Mouse (Mus musculus): ENCODE measurements around the gene Med7. TPM values are rescaled to one million over a fixed set of nuclear protein-coding genes. Genes with fewer than 3 reads are reported as not detected.

The Med7 gene
- 10 to 100 TPM; 39.0 to 46.2 TPM for total RNA-seq (2021)
- long read RNA-seq, experiment 1, transcript Med7-203 (3 exons, 2,547 nt): major isoform, 24 of 40 reads
- long read RNA-seq, experiment 1, partial matches to known transcripts: 0 of 40 reads
- long read RNA-seq, experiment 1, other reads (novel, unspliced or antisense): 9 of 40 reads
- long read RNA-seq, experiment 2, partial matches to known transcripts: 0 of 10 reads
- long read RNA-seq, experiment 2, other reads (novel, unspliced or antisense): 3 of 10 reads

- peak; percentile 94 to 95 for DNase-seq
These were observed at the start of gene Med7 for GRCm38 (mm10) chr11:46436760-46437458. Gene Med7 (plus strand): TSS chr11:46436925.

- DNase-seq: no peak
These were observed 49.7 kb upstream of the Med7 start for GRCm38 (mm10) chr11:46387061-46387460.

GRCm38 (mm10) chr11:46388438-46388837 is 48.3 kb upstream of the Med7 start:
- no peak for DNase-seq

GRCm38 (mm10) chr11:46389336-46390117 is 47.2 kb upstream of the Med7 start, which contains the start of gene Itk:
Gene Itk (minus strand): TSS chr11:46389515.
- no peak for DNase-seq

DNA sequence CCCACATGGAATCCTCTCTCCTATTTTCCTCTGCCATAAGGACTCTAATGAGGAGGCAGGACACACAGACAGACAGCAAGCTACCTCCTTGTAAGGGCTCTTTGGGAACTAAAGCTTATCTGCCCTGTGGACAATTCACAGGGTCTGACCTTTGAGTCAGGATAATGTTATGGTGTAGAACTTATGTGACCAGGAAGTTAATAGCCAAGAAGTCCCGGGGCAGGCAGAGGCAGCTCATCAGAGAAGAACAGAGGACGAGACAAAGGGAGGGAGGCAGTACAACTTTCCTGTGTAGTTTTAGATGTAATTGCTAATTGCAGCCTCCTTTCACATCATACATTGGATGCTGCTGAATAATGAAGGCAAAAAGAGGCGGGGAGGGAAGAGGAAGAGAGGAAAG is 46.1 kb upstream of the Med7 start:
- no peak for DNase-seq

GRCm38 (mm10) chr11:46392890-46393289 is 43.8 kb upstream of the Med7 start:
- no peak for DNase-seq

- DNase-seq: no peak
These were observed 43.3 kb upstream of the Med7 start for GRCm38 (mm10) chr11:46393413-46393812.

DNA sequence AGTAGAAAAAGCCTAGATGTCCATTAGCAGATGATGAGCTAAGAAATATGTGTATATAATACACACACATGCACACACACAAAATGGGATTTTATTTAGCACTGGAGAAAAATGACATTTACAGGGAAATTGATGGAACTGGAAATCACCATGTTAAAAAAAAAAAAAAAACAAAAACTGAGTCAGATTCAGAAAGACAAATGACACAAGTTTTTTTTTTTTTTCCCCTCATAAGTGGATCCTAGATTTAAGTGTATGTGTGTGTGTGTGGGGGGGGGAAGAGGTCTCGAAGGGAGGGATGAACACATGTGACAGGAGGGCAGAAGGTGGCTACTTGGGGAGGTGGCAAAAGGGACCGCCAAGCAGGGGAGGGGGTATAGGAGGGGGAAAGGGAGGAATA is 41.6 kb upstream of the Med7 start:
- no peak for DNase-seq

- DNase-seq: no peak
These were observed 41.0 kb upstream of the Med7 start for GRCm38 (mm10) chr11:46395698-46396097.

DNA sequence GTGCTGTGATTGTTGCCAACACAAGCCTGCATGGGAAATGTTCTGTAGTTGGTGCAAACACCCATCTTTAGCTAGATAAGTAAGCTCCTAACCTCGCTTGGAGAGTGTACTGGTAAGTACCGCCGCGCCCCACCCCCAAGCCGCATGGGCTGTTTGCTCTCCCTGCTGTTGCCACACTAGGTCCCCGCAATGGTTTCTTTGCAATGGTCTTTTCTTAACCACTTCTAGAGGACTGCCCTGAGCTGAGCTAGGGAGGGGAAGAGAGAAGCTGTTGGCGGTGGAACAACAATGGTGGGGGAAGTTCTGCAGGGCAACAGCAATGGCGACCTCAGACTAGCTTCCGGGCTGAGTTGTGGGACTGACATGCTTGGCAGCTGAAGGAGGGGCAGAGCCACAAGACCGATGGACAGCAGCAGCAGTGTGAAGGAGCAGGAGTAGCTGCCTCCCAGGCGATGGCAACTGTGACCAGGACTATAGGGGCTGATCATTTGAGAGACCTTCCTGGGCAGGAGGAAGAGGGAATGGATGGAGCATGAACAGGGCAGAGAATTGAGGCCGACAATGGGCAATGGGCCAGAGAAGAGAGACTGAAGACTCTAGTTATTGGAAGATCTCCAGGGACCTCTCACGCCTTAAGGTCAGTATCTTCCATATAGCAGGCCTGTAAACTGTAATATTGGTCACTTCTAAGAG is 40.4 kb upstream of the Med7 start, which contains the start of gene Fam71b:
Gene Fam71b, plus strand, starts transcription at position 393 of the 693 bp plus-strand sequence.
- no peak for DNase-seq

GRCm38 (mm10) chr11:46396860-46397179 is 39.9 kb upstream of the Med7 start:
- no peak for DNase-seq

GRCm38 (mm10) chr11:46397900-46398299 is 38.8 kb upstream of the Med7 start:
- DNase-seq: no peak

DNA sequence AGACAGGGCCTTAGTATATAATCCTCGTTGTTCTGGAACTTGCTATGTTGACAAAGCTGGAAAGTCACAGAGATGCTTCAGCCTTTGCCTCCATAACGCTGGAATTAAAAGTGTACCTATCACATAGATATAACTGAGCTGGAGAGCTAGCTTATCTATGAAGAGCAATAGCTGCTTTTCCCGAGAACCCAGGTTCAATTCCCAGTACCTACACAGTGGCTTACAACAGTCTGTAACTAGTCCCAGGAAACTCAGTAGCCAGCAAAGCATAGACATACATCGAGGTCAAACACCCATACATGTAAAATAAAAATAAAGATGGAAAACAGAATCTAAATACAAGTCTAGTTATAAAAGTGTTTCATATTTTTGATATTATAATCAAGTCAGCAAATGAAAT is 38.3 kb upstream of the Med7 start:
- no peak for DNase-seq

DNA sequence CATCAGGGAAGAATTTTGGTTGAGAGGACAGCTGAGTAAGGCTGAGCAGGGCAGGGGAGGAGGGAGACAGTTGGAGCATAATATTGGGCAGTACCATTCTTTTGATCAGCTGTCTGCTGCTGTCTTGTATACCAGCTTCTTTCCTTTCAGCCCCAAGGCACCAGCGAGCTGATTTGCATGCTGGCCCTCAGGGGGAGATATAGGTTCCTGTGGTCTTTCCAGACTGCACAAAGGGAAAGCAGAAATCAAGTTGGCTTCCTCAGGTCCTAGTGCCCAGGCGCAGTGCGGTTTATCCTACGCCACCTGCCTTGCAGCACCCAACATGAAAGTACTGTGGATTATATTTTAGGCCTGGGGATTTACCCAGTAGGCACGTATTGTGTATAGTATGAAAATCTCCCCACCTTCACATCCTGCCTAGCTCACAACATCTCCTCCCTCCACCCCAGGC is 37.8 kb upstream of the Med7 start:
- DNase-seq: no peak

DNA sequence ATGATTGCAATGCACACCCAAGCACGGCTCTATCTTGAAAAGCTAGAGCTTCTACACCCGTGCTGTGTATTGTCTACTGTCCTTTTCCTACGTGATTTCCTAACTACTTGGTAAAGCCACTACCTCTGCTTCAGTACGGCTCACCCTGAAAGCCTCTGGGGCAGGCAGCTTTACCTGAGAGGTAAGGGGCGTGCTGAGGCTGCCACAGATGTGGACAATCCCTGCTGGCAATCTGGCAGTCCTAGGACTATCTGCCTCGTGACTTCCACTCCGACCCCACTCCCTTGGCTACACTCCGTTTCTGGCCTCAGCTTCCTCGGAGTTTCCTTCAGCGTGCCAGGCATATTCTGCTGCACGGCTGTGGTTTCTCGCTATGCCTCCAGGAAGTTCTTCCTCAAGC is 35.2 kb upstream of the Med7 start:
- DNase-seq: no peak

GRCm38 (mm10) chr11:46404986-46405385 is 31.7 kb upstream of the Med7 start:
- no peak for DNase-seq

DNA sequence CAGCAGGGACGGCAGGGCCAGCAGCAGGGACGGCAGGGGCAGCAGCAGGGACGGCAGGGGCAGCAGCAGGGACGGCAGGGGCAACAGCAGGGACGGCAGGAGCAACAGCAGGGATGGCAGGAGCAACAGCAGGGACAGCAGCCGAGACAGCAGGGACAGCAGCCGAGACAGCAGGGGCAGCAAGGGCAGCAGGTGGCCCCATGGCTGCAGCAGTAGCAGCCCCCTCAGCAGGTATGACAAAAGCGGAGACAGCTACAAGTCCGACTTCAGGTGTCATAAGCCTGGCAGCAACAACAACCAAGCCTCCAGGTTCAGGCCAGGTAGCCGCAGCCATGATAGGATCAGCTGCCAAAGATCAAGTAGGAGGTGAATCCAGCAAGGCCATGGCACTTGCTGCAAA is 30.0 kb upstream of the Med7 start:
- no peak for DNase-seq

- DNase-seq: no peak
These were observed 26.6 kb upstream of the Med7 start for GRCm38 (mm10) chr11:46410018-46410563.

DNA sequence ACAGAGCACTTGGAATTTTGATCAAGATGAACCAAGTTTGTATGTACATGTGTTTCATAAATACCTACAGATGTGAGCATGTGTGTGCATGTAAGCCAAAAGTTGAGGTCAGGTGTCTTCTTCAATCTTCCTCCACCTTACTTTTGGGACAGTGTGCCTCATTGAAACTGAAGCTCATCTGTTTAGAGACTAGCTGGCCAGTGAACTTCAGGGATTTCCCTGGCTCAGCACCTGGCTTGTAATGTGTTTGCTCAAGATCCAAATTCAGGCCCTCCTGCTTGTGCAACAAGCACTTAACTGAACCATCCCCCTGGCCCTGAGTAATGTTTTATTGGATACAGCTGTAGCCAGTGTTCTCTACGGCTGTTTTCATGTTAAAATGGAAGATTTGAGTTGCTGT is 18.3 kb upstream of the Med7 start:
- no peak for DNase-seq

GRCm38 (mm10) chr11:46418860-46419259 is 17.9 kb upstream of the Med7 start:
- DNase-seq: no peak

DNA sequence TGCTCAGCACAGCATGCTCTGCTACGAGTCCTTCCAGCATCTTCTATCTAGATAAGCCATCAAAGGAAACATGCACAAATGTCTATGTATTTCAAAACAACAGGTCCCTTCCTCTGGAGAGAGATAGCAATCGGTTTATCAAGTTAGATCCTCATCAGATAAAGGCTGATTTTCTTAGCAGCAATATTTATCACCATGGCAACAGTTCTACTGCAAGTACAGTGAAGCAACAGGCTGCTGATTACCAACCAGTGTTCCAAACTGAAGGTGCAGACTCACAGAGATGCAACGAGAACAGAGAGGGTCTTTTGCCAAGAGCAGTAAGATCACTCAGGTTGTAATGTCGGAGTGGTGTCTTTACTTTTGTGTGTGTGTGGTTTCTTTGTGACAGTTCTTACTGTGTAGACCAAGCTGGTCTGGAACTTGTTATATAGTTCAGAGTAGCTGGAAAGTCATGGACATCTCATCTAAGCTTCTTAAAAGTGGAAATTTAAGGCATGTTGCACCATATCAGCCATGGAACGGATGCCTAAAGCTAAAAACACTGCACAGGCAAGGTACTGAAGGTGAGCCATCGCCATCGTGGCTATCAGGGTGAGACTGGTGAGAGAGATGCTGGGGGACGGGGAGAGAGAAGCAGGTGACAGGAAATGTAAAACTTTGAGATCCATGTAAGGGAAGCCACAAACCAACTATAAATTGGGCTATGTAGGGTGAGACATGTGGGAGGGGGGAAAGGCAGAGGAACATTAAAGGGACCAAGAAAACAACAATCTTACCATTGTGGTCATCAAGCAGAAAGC is 15.4 kb upstream of the Med7 start:
- no peak for DNase-seq

Measured in adrenal gland, postnatal 36 days (tissue).